Mouse (Mus musculus): ENCODE results near the gene Mier3. TPM values are rescaled to one million over a fixed set of nuclear protein-coding genes. Genes with fewer than 3 reads are reported as not detected.

Mier3 gene
- polyA plus RNA-seq, 1 experiment from 2014 or later = 26.5 TPM

GRCm38 (mm10) chr13:111755377-111755776 is 74.6 kb downstream of the Mier3 start:
- no peak overlapping the region for H3K9ac ChIP-seq
- no peak overlapping the region for H3K4me2 ChIP-seq
- H3K27me3 ChIP-seq = no peaks in the 10 kb centered on the region
- H3K9me3 ChIP-seq = no peaks in the 10 kb centered on the region
- ATAC-seq (ENCODE audit: low FRiP score) = no peak
- H3K27ac ChIP-seq = no peak overlapping the region
- no peaks in the 10 kb centered on the region for H3K4me1 ChIP-seq
- 97% methylated on average over 18 of the region's 18 CpGs for WGBS
- H3K4me3 ChIP-seq (replicated peaks) = no peak overlapping the region
- peaks cover 87% of the 10 kb centered on the region for H3K36me3 ChIP-seq (replicated peaks)

GRCm38 (mm10) chr13:111755937-111756336 is 75.2 kb downstream of the Mier3 start:
- no peaks in the 10 kb centered on the region for H3K9me3 ChIP-seq
- no peaks in the 10 kb centered on the region for H3K4me1 ChIP-seq
- H3K27ac ChIP-seq = no peak overlapping the region
- 96% methylated on average over 15 of the region's 15 CpGs for WGBS
- H3K4me2 ChIP-seq = no peak overlapping the region
- H3K9ac ChIP-seq = no peak overlapping the region
- H3K36me3 ChIP-seq (replicated peaks) = peaks cover 88% of the 10 kb centered on the region
- ATAC-seq (ENCODE audit: low FRiP score) = no peak
- no peak overlapping the region for H3K4me3 ChIP-seq (replicated peaks)
- no peaks in the 10 kb centered on the region for H3K27me3 ChIP-seq

GRCm38 (mm10) chr13:111756986-111757385 is 76.2 kb downstream of the Mier3 start:
- H3K9me3 ChIP-seq = no peaks in the 10 kb centered on the region
- H3K4me2 ChIP-seq = no peak overlapping the region
- H3K4me3 ChIP-seq (replicated peaks) = no peak overlapping the region
- H3K4me1 ChIP-seq = no peaks in the 10 kb centered on the region
- WGBS = 91% methylated on average over 6 of the region's 6 CpGs
- H3K36me3 ChIP-seq (replicated peaks) = peaks cover 90% of the 10 kb centered on the region
- no peaks in the 10 kb centered on the region for H3K27me3 ChIP-seq
- no peak overlapping the region for H3K27ac ChIP-seq
- H3K9ac ChIP-seq = no peak overlapping the region
- no peak for ATAC-seq (ENCODE audit: low FRiP score)

- Histone ChIP-seq H3K36me3 (replicated peaks) (peaks cover 81% of the 10 kb centered on the region), H3K27me3 (no peaks in the 10 kb centered on the region), H3K4me2 (no peak overlapping the region), H3K4me1 (no peaks in the 10 kb centered on the region), H3K9ac (no peak overlapping the region), H3K9me3 (no peaks in the 10 kb centered on the region), H3K27ac (no peak overlapping the region), H3K4me3 (replicated peaks) (no peak overlapping the region)
- WGBS = 95% methylated on average over 12 of the region's 12 CpGs
- ATAC-seq (ENCODE audit: low FRiP score) = no peak
Observed at GRCm38 (mm10) chr13:111762526-111762925, 81.7 kb downstream of the Mier3 start.

Other genes with a start within 250 kb of the Mier3 start
- gene Gpbp1, start 190.9 kb upstream of the Mier3 start, polyA plus RNA-seq (2016; fragmentation: Nextera tagmentation; extraction: Ambion mirVana) = 124 and 135 TPM in 2 replicates
- gene Gm49496, start 131.0 kb upstream of the Mier3 start, polyA plus RNA-seq (2016; fragmentation: Nextera tagmentation; extraction: Ambion mirVana) = not detected in 2 replicates
- not detected in 2 replicates for gene Gm10198, start 88.2 kb upstream of the Mier3 start, polyA plus RNA-seq (2016; fragmentation: Nextera tagmentation; extraction: Ambion mirVana)
- gene Map3k1, start 128.0 kb downstream of the Mier3 start, polyA plus RNA-seq (2016; fragmentation: Nextera tagmentation; extraction: Ambion mirVana) = 14.3 and 15.3 TPM in 2 replicates